Mouse (Mus musculus) monocyte, adult 2 months (primary cell): ENCODE results near the gene Hdac6.
A peak's percentile ranks its signal among the peaks of the same experiment; 100 is the strongest.

ENCODE experiments used
- DNase-seq, 2 experiments: peaks; one replicate each; pipeline ENCODE4 v3.0.0; 2022; ENCODE audit warnings: low spot score in 2 of 2, low read depth in 1 of 2

The Hdac6 gene

GRCm38 (mm10) chrX:7947108-7947899 lies at the start of gene Hdac6:
Gene Hdac6 (minus strand): TSS chrX:7947889.
- no peak for DNase-seq

DNA sequence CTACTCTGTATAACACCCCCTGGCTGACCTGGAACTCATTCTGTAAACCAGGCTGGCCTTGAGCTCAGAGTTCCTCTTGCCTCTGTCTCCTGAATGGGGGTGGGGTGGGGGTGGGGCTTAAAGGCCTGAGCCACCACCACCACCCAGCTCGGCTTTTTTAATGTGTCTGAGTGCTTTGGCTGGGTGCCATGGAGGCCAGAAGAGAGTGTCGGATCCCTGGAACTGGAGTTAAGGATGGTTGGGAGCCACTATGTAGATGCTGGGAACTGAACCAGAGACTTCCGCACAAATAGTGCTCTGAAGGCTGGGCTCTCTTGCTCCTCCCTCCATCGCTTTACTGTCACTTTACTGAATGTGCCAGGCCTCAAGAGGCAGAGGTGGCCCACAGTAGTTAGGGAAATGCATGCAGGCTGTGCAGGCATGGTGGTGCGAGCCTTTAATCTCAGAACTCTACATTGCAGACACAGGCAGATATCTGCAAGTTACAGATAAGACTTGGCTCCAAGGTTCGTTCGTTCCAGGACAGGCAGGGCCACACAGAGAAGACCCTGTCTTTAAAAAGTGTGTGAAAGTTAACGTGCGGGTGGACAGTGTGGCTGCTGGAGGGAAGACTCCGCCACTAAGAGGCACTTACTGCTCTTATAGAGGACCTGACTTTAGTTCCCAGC lies 45.5 kb upstream of the Hdac6 start:
- no peak for DNase-seq

DNA sequence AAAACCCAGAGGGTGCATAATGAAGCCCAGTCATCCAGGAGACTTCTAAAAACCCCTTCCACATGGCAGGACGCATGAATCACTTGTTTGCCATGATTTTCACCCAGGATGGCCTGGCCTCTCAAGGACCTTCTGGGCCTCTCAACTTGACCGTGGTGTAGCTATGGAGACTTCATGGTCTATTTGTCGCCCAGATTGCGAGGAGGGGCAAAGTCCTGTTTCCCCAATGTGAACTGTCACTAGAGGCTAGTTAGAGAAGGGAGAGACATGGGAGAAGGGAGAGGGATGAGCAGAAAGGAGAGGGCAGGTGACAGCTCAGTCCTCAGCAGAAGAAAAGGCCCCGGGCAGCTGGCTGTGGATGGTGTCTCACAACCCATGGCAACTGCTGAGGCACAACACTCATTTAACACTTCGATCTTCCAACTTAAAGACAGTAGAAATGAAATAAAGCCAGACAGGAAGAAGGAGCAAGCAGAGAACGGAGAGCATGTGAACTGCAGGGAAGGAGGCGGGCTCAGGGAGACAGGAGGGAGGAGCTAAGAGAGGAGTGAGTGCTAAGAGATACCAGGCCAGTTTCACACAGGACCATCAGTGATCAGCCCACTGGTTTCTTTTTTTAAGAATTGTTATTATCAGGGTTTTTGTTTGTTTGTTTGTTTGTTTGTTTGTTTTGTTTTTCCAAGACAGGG lies 44.8 kb upstream of the Hdac6 start:
- no peak for DNase-seq

DNA sequence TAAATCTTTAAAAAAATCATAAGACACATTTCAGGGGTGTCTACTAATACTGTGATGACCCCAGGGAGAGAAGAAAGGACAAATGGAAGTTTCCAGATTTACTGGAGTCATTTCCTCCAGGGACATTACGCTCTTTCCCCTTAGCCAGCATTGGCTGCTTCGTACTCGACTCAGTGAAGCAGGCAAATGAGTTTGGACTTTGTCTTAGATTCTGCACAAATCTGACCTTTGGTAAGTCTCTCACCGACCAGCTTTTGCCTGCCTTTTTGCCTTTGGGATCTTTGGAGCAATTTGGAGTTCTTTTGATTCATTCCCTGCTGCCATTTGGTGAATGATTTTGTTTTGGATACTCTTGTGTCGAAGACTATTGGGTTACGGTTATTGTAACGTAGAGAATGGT lies 33.7 kb upstream of the Hdac6 start:
- no peak for DNase-seq

- no peak for DNase-seq
Measured at GRCm38 (mm10) chrX:7977892-7978291, 30.2 kb upstream of the Hdac6 start, which contains the start of gene Gata1. Gene Gata1 (minus strand): TSS chrX:7978071.

DNA sequence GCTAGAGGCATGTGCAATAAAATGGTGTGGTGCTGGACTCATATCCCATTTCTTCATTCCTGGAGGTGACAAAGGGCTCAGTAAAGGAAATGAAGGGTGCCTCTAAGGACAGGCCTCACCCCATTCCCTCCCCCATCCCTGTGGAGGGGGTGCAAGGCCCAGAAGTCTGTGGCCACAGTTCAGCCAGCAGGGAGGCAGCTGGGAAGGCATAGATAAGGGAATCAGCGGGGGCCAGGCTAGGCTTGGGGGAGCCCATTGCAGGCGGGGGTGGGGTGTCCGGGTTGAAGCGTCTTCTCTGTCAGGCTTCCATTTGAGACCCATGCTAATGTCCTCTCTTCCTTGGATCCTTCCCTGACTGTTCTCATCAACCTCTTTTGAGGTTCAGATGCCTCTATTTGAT lies 23.6 kb upstream of the Hdac6 start:
- DNase-seq, result no peak

GRCm38 (mm10) chrX:7968899-7969298 lies 21.2 kb upstream of the Hdac6 start:
- no peak for DNase-seq

- DNase-seq, result no peak
Measured at GRCm38 (mm10) chrX:7968226-7968625, 20.5 kb upstream of the Hdac6 start.

DNA sequence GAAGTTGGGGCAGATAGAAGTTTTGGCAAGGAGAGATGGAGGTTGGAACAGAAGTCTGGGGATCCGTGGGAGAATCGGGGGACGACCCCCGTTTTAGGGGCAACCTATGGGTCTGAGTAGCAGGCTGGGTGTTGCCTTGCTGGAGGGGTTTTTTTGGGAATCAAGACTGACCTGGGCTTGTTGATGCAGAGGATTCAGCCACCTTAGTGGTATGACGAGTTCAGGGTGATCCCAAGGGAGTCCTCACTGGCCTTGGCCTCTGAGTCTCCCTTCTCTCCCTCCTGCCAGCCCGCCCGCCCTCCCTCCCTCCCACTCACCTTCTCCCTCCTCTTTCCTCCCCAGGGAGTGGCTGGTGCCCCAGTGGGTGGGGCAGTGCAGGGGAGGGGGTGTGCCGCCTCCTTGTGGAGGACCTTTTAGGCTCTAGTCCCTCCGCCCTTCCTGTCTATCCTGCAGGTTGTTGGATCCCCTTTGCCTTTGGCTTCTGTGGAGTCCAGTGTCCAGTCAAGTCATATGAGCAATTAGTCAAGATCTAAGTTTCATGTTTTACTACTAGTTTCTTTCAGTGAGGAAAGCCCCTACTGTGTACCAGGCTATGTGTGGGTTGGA lies 20.0 kb upstream of the Hdac6 start:
- DNase-seq, result no peak

DNA sequence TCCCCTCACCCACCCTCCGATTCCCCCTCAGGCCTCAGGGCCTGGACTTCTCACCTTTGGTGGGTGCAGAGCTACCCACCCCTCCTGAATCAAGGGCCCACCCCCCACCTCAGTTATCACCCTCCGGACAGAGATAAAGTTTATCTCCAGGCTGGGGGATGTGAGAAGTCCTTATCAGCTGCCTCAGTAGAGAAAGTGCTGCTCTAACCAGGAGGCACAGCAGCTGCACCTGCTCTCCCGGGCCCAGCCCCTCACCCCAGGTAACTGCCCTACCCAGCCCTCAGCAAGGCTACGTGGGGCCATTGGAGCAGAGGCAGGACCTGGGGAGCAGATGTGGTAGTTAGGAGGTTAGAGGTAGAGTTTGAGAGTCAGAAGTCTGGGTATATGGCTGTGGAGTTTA lies 18.5 kb upstream of the Hdac6 start:
- DNase-seq, result no peak

GRCm38 (mm10) chrX:7963829-7964626 lies 16.3 kb upstream of the Hdac6 start:
- DNase-seq, result no peak

DNA sequence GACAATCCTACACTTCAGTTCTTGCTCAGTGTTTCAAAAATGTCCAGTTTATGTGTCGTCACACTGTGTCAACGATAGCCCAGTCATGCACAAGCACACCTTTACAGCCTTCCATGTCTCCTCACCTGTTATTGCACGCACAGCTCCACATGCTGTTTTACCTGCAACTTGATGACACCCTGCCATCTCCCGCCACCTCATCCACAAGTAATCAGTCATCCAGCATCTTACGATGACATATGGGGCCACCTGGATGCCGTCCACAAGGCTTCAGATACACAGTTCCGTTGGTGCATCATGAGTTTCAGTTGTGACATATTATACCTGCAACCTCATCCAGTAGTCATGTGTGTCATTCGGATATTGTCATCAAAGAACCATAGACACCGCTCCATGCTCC lies 11.2 kb upstream of the Hdac6 start:
- DNase-seq, result no peak

DNA sequence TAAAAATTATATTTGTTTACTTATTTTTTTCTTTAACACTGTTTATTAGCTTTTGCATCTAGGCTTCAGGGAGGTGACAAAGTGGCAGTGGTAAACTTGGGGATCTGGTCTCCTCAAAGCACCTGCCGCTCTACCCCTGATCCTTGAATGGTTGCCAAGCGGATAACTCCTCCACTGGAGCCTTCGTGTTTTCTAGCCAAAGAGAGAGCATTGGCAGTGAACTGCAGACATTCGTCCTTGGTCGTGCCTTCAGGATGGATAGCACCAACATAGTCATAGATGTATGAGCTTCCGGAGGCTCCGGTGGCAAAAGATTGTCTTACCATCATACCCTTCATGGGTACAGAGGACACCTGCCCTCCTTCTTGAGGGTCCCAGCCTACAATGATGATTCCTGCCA lies 2.4 kb upstream of the Hdac6 start:
- no peak for DNase-seq

DNA sequence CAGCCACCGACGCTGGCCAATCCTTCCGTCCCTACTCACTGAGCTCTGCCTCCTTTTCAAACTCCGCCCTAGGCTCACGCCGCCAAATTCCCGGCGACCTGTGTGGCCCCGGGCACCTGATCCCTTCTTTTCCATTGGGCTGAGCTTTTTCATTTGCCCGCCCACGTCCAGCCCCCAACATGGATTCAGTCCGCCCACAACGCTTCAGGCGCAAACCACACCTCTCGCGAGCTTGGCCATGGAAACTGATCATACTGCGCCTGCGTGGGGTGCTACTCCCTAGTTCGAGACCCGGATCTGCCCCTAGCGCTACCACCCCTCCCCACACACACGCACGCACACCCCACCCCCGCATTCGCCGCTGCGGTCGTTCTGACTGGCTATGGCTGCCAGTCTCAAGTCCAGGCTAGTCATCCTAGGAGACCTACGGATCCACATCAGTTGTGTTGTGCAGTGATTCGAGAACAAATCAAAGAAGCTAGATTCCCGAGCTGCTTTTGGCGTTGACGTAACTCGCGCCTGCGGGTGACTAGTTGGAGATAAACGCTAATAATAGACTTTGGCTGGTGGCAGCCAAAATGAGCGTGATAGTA lies 307 bp upstream of the Hdac6 start:
- DNase-seq, result peak; percentile 80 to 85

- DNase-seq, result no peak
Measured at GRCm38 (mm10) chrX:7945618-7946017, 2.1 kb downstream of the Hdac6 start.

DNA sequence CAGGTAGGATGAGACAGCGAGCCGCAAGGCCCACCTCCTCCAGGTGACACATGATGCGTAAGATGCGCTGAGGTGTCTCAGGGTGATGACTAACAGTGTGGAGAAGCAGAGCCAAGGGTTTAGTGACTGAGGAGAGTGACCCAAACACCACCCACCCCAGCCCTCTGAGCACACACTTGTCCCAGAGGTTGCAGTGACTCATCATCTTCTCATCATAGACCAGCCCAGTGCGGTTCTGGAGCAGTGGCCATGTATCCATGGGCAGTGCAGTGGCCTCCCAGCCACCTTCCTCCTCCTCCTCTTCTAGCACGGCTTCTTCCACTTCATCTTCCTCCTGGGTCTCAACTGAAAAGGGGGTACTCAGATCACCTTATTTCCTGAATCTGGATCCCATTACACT lies 10.0 kb downstream of the Hdac6 start:
- no peak for DNase-seq

DNA sequence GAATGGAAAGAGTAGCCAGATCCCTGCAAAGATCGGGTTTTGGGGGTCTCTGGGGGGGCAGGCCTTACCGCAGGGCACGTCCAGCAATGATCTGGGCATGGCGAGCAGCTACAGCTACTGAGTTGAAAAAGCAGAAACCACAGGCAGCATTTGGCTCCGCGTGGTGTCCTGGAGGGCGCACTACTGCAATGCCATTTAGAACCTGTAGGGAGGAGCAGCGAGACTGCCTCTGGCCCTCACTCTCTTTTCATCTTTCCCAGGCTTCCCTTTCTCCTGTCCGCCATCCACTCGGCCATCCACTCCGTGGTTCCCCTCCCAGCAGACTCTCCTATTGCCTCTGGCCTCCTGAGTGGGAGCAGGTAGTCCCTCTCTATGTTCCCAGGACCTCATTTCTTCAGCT lies 10.8 kb downstream of the Hdac6 start:
- DNase-seq, result no peak

GRCm38 (mm10) chrX:7928270-7928790 lies 19.4 kb downstream of the Hdac6 start, which contains the start of gene Eras:
Gene Eras (minus strand): TSS chrX:7928607.
- DNase-seq, result no peak

GRCm38 (mm10) chrX:7927116-7927515 lies 20.6 kb downstream of the Hdac6 start:
- no peak for DNase-seq

DNA sequence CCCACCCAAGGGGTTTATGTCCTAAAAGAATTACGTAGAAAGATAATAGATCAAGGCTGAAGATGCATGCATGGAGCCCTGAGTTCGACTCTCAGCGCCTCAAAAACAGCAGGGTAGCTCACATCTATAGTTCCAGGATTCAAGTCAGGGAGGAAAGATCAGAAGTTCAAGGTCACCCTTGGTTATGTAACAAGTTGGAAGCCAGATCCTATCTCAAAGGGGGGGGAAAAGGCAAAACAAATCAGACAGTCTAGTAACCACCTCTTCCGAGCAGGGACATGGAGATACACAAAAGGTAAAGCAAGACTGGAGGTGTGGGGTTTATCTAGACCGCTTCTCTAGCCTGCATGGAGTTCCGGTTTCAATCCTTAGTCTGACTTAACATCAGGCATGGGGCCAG lies 21.4 kb downstream of the Hdac6 start:
- DNase-seq, result no peak
